Mouse (Mus musculus): Measurements from ENCODE around the gene 5730522E02Rik.

5730522E02Rik gene

GRCm38 (mm10) chr11:26013527-26013926, 197.0 kb downstream of the 5730522E02Rik start:
- no peak for DNase-seq (ENCODE audit: low read depth in 1 of 2, low spot score in 2 of 2)

GRCm38 (mm10) chr11:26004018-26004417, 206.5 kb downstream of the 5730522E02Rik start:
- DNase-seq (ENCODE audit: low read depth in 1 of 2, low spot score in 2 of 2) = no peak

DNA sequence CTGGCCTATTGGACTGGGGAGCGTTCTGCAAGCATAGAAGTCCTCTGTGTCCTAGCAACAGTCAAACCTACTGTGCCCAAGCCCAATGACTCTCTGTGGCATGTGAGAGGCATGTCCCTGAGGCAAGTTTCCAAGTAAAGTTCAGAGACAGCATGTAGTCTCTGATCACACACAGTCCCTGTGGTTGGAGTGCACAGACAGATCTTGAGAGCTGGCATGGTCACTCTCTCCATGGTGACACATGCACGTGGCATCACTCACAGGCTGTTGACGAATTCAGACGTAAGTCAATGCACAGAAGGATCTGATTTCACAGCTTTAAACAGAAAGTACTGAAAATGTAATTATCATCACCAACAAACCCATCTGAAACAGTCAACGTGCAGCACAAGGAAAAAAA, 210.8 kb downstream of the 5730522E02Rik start:
- DNase-seq (ENCODE audit: low read depth in 1 of 2, low spot score in 2 of 2) = no peak

- no peak for DNase-seq (ENCODE audit: low read depth in 1 of 2, low spot score in 2 of 2)
Observed at GRCm38 (mm10) chr11:25997469-25997868, 213.1 kb downstream of the 5730522E02Rik start.

DNA sequence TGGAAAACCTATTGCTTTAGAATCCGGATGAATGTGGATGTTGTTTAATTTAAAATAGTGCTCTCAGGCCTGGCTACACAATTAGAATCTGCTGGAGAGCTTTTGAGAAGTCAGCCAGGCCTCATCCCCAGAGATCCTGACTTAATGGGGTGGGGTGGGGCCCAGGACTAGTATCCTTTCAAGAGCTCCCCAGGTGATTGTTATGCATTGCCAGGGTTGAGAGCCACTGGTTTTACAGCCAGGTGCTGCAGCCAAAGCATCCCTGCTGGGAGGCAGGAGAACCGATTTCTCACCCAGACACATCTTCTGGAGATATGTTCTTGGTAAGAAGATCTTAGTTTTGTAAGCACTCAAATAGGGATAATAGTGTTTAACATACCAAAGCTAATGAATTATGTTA, 216.4 kb downstream of the 5730522E02Rik start:
- no peak for DNase-seq (ENCODE audit: low read depth in 1 of 2, low spot score in 2 of 2)

- DNase-seq (ENCODE audit: low read depth in 1 of 2, low spot score in 2 of 2) = no peak
Observed at GRCm38 (mm10) chr11:25992216-25992615, 218.3 kb downstream of the 5730522E02Rik start.

DNA sequence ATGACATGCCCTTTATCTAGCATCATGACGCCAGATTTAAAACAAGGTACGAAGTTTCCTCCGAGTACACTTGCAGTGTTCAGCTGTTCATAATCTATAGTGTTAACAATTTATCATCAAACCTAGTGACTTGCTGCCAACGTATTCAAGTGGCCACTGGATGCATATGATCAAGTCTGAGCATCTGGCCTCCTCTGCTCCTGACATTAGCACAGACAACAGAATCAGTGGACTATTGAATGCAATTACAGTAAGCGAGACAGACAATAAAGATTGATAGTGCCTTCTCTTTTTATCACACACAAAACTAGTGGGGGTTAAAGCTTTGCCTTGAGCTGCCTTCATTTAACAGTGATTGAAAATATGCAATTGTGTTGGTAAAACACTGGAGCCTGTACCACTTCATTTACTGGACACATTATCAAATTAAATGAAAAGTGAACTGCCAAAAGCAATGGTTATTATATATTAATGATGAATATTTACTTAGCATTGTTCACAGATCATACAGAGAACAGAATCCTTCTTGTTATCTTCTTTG, 231.8 kb downstream of the 5730522E02Rik start:
- DNase-seq (ENCODE audit: low read depth in 1 of 2, low spot score in 2 of 2) = no peak

GRCm38 (mm10) chr11:25941504-25941903, 269.1 kb downstream of the 5730522E02Rik start:
- DNase-seq (ENCODE audit: low read depth in 1 of 2, low spot score in 2 of 2) = no peak

DNA sequence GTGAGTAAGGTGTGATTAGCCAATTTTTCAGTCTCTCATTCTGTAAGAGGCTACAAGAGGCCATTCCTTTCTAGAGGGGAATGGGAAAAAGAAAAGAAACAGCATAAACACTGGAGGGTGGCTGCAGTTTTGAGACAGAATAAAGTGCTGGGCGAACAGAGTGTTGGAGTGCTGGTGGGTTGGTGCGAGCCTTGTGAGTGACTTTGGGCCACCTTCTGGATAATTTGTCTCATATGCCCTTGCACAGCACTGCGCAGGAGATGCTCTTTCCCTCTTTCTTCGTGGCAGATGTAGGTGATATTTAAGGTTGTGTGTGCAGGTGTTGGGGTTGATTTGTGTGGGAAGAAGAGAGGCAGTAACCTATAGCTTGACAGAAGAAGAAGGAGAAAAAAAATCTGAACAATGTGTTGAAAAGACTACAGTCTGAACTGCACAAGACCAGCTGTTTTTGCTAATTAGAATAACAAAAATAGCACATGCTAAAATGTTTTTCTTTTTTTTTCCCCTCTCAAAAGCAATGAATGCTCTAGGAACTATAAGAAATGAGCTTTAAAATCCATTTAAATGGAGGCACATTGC, 269.8 kb downstream of the 5730522E02Rik start:
- DNase-seq (ENCODE audit: low read depth in 1 of 2, low spot score in 2 of 2) = no peak

- DNase-seq (ENCODE audit: low read depth in 1 of 2, low spot score in 2 of 2) = no peak
Observed at GRCm38 (mm10) chr11:25926267-25926666, 284.3 kb downstream of the 5730522E02Rik start.

GRCm38 (mm10) chr11:25902321-25902720, 308.2 kb downstream of the 5730522E02Rik start:
- no peak for DNase-seq (ENCODE audit: low read depth in 1 of 2, low spot score in 2 of 2)

- DNase-seq (ENCODE audit: low read depth in 1 of 2, low spot score in 2 of 2) = no peak
Observed at GRCm38 (mm10) chr11:25901666-25902065, 308.9 kb downstream of the 5730522E02Rik start.

DNA sequence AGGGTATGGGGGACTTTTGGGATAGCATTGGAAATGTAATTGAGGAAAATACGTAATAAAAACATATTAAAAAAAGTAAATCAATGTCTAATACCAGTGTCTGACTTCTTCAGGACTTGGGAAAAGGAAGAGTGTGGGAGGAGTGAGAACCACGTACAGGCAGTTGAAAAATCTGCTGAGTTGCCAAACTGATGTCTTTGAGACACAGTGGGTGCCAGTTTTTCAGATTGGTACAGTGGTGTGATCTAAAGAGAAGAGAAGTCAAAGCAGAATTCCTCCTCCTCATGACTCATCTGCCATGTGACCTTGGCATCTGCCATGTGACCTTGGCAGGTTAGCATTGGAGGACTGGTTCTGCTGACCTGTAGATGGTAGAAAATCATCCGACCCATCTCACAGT, 316.7 kb downstream of the 5730522E02Rik start:
- DNase-seq (ENCODE audit: low read depth in 1 of 2, low spot score in 2 of 2) = no peak

- DNase-seq (ENCODE audit: low read depth in 1 of 2, low spot score in 2 of 2) = no peak
Observed at GRCm38 (mm10) chr11:25872983-25873382, 337.6 kb downstream of the 5730522E02Rik start.

DNA sequence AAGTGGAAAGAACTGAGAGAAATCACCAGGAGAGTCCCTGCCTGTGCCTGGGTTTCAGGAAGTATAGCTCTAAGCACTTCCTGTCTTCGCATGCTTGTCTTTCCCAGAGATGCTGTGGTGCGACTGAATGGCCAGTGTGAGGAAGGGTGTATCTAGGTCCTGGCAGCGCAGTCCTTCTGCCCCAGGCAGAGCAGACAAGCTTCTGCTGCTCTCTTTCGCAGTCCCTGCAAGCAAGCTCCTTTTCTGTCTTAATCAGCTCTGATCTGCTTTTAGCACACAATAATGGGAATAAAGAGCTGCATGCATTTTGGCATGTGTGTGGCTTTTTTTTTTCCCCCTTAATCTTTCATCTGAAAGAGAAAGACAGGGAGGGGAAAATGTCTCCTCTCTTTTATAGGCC, 338.2 kb downstream of the 5730522E02Rik start:
- no peak for DNase-seq (ENCODE audit: low read depth in 1 of 2, low spot score in 2 of 2)

DNA sequence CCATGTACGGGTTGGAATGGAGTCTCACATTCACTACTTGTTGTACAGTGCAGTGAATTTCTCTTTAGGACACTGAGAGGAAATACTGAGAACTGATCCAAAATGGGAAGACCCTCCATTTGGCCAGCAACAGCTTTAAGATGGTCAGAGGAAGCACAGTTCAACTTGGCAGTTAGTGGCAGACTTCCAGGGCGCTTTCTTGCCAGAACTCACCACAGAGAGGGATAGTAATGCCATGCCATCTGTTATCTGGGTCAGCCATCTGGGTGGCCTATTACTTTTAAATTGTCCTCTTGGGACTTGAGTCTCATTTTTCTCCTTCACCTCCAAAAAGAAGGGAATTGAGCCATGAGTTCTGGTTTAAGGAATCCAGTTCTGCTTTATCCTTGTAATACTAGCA, 344.3 kb downstream of the 5730522E02Rik start:
- DNase-seq (ENCODE audit: low read depth in 1 of 2, low spot score in 2 of 2) = no peak

DNA sequence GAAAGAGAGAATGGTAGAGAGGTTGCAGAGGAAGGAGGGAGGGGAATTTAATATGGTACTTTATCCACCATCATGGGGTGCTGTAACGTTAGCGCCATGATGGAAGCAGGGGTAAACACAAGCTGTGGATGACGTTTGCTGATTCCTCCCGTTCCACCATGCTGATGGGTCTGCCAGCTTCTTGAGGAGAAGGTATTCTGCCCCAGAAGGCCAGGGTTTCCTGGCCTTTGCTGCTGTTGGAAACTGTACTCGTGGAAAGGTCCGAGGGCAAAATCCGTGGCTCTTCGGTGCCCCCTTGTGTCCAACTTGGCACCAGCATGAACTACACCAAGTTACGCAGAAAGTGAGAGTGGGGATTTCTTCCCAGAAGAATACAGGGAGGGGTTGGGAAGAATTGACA, 347.9 kb downstream of the 5730522E02Rik start:
- no peak for DNase-seq (ENCODE audit: low read depth in 1 of 2, low spot score in 2 of 2)

GRCm38 (mm10) chr11:25856629-25857568, 353.7 kb downstream of the 5730522E02Rik start:
- no peak for DNase-seq (ENCODE audit: low read depth in 1 of 2, low spot score in 2 of 2)

- no peak for DNase-seq (ENCODE audit: low read depth in 1 of 2, low spot score in 2 of 2)
Observed at GRCm38 (mm10) chr11:25855794-25856193, 354.8 kb downstream of the 5730522E02Rik start.

DNA sequence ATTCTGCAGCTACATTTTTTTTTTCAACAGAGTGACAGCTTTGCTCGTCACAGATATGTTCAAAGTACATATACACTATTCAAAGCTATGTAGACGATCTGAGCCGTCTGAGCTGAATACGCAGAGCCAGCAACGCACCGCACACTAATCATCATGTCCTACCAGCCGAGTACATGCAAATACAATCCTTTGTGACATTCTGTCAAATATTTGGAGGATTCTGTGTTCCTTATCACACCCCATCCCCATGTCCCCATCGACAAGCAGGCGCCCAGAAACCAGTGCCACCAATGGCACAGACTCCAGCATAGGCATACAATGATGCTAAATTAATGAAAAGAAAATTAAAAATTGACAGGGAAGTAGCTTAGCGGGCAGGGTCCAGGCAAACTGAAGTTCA, 356.3 kb downstream of the 5730522E02Rik start:
- DNase-seq (ENCODE audit: low read depth in 1 of 2, low spot score in 2 of 2) = no peak

- no peak for DNase-seq (ENCODE audit: low read depth in 1 of 2, low spot score in 2 of 2)
Observed at GRCm38 (mm10) chr11:25853032-25853431, 357.5 kb downstream of the 5730522E02Rik start.

Data from monocyte, adult 2 months (primary cell).